Mouse (Mus musculus) lung, postnatal 0 days (tissue): ENCODE data around the gene Pms2.

ENCODE experiments used
- CTCF ChIP-seq: IDR thresholded peaks from 2 replicates; pipeline ENCODE4 v1.5.1; 2016; ENCODE audit warnings: antibody characterized with exemption, mild to moderate bottlenecking
- EP300 ChIP-seq: IDR thresholded peaks from 2 replicates; pipeline ENCODE4 v1.6.1; 2016; ENCODE audit warnings: antibody characterized with exemption, mild to moderate bottlenecking, control low read depth

GRCm38 (mm10) chr5:143966671-143967070, 56.9 kb downstream of the Pms2 start:
- TF ChIP-seq EP300, result no peak
- no peak for TF ChIP-seq CTCF
